Mouse (Mus musculus): ENCODE measurements around the gene Rpl21.

- TF ChIP-seq ZNF384 (IDR thresholded peaks at IDR 0.05; ENCODE audit: low read depth, low read length) (no peak), HCFC1 (IDR thresholded peaks at IDR 0.05; ENCODE audit: borderline replicate concordance, insufficient read depth, low read length) (no peak), MAFK (IDR thresholded peaks at IDR 0.05; ENCODE audit: insufficient read depth, low read depth, low read length) (no peak), ZC3H11A (IDR thresholded peaks at IDR 0.05; ENCODE audit: borderline replicate concordance, low read depth, low read length) (no peak), CHD2 (IDR thresholded peaks at IDR 0.05; ENCODE audit: low read depth, low read length) (no peak)
These were observed 34.7 kb downstream of the Rpl21 start for GRCm38 (mm10) chr5:146867246-146867945.
